Mouse (Mus musculus): ENCODE measurements around the gene Cts8. TPM values are rescaled to one million over a fixed set of nuclear protein-coding genes. Genes with fewer than 3 reads are reported as not detected.

The Cts8 gene
- total RNA-seq (2022): not detected

- DNase-seq (ENCODE audit: low spot score in 2 of 2): no peak
These were observed at the start of gene Cts8 for GRCm38 (mm10) chr13:61255258-61255657. TSS of gene Cts8 (minus strand) at chr13:61255358.

- no peak for DNase-seq (ENCODE audit: low spot score in 2 of 2)
These were observed 33.6 kb upstream of the Cts8 start, which contains the start of gene Gm49398 for GRCm38 (mm10) chr13:61288739-61289138. TSS of gene Gm49398 (minus strand) at chr13:61288839.

GRCm38 (mm10) chr13:61241076-61241947 lies 13.8 kb downstream of the Cts8 start:
- peak; percentile 2 to 39 for DNase-seq (ENCODE audit: low spot score in 2 of 2)

- DNase-seq (ENCODE audit: low spot score in 2 of 2): no peak
These were observed 51.8 kb downstream of the Cts8 start, which contains the start of gene Cts6 for GRCm38 (mm10) chr13:61203310-61203709. TSS of gene Cts6 (minus strand) at chr13:61203410.

Other genes starting within 250 kb of the Cts8 start
- gene Ctsj, start 249.4 kb downstream of the Cts8 start, total RNA-seq (2022): not detected
- gene Ctsq, start 214.7 kb downstream of the Cts8 start, total RNA-seq (2022): not detected
- gene Ctsr, start 91.1 kb downstream of the Cts8 start, total RNA-seq (2022): not detected
- gene Cts6, start 51.9 kb downstream of the Cts8 start, total RNA-seq (2022): not detected
- gene Gm49398, start 33.5 kb upstream of the Cts8 start, total RNA-seq (2022): not detected
- not detected for gene Cts7, start 102.8 kb upstream of the Cts8 start, total RNA-seq (2022)